Mouse (Mus musculus): Measurements from ENCODE around the gene LTO1. TPM values are rescaled to one million over a fixed set of nuclear protein-coding genes. Genes with fewer than 3 reads are reported as not detected.

LTO1 gene
- polyA plus RNA-seq, 1 experiment: 21.5 TPM

DNA sequence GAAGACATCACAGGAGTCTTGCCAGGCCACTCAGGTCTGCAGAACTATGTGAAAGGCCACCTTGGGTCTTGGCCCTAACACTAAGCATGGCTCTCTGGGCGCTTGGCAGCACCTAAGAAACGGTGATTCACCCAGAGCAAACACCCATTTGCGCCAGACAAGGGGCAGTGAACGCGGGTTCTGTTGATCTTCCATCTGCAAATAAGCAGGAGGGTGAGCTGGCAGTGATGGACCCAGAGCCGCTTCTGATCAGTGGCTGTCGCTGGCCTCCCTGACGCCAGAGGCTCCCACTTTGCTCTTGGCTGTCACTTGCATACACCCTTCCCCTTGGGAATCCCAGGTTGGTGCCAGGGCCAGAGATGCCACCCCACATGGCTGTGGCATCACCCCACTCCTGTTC lies 14.6 kb downstream of the LTO1 start:
- H3K36me3 ChIP-seq (ENCODE audit: control insufficient read depth, insufficient read depth, low read length, poor library complexity, severe bottlenecking): peaks cover 6% of the 10 kb centered on the region
- no peak for TF ChIP-seq POLR2A (IDR thresholded peaks at IDR 0.05; ENCODE audit: insufficient read depth, low read length)
- no peak for TF ChIP-seq EP300 (IDR thresholded peaks at IDR 0.05; ENCODE audit: insufficient read depth, low read depth, low read length)
- no peak for TF ChIP-seq CTCF (IDR thresholded peaks at IDR 0.05; ENCODE audit: low read depth, low read length)

DNA sequence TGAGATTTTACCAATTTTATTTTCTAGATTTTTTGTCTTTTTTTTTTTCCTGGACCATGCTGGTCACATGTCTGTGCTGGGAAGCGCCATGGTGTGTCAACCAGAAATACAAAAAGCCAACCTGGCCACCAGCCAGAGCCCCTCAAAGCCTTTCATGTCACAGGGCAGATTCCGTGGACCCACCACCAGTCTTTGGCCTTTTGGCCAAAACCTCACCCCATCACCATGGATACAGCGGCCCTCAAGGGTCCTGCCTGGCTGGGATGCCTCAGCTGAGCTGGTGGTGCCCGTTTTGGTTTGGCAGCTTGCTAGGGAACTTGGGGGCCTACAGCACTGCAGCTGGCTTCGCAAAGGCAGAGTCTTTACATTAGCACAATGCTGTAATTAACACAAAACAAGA lies 15.0 kb downstream of the LTO1 start:
- Histone ChIP-seq H3K36me3 (ENCODE audit: control insufficient read depth, insufficient read depth, low read length, poor library complexity, severe bottlenecking) (peaks cover 6% of the 10 kb centered on the region), H3K9me3 (replicated peaks; ENCODE audit: control insufficient read depth, insufficient read depth, low read length, poor library complexity, severe bottlenecking) (no peaks in the 10 kb centered on the region), H3K27me3 (ENCODE audit: control insufficient read depth, insufficient read depth, low read length, poor library complexity, severe bottlenecking) (no peaks in the 10 kb centered on the region), H3K27ac (ENCODE audit: insufficient read depth, low read length) (no peak overlapping the region), H3K4me3 (ENCODE audit: low read depth, low read length) (no peak overlapping the region), H3K9ac (ENCODE audit: low read depth, poor library complexity, severe bottlenecking) (no peak overlapping the region), H3K4me1 (ENCODE audit: control insufficient read depth, insufficient read depth, low read length) (no peaks in the 10 kb centered on the region)
- TF ChIP-seq EP300 (IDR thresholded peaks at IDR 0.05; ENCODE audit: insufficient read depth, low read depth, low read length) (no peak), CTCF (IDR thresholded peaks at IDR 0.05; ENCODE audit: low read depth, low read length) (no peak), POLR2A (IDR thresholded peaks at IDR 0.05; ENCODE audit: insufficient read depth, low read length) (no peak)

More for the DNA sequence above, 14.6 kb downstream of the LTO1 start:
- H3K4me1 ChIP-seq (ENCODE audit: control insufficient read depth, insufficient read depth, low read length): no peaks in the 10 kb centered on the region
- no peak overlapping the region for H3K27ac ChIP-seq (ENCODE audit: insufficient read depth, low read length)
- no peak overlapping the region for H3K4me3 ChIP-seq (ENCODE audit: low read depth, low read length)
- no peaks in the 10 kb centered on the region for H3K27me3 ChIP-seq (ENCODE audit: control insufficient read depth, insufficient read depth, low read length, poor library complexity, severe bottlenecking)
- no peak overlapping the region for H3K9ac ChIP-seq (ENCODE audit: low read depth, poor library complexity, severe bottlenecking)
- no peaks in the 10 kb centered on the region for H3K9me3 ChIP-seq (replicated peaks; ENCODE audit: control insufficient read depth, insufficient read depth, low read length, poor library complexity, severe bottlenecking)

DNA sequence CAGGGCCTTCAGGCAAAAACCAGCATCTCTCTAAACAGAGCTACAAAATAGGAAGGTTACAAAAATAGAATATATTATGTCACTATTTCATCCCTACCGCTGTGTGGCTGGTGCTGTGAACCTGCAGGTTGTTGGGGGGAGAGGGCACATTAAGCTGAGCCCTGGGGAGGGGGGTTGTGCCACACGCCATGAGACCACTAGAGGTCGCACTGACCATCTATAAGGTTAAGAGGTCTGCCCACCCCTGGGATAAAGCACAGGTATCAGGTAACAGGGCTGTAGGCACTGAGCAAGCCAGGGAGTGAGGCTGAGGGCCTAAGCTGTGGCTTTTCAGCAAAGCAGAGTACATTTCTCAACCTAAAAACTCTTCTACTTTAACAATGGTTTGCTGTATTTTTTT lies 16.9 kb downstream of the LTO1 start:
- Histone ChIP-seq H3K4me1 (ENCODE audit: control insufficient read depth, insufficient read depth, low read length) (no peaks in the 10 kb centered on the region), H3K4me3 (ENCODE audit: low read depth, low read length) (no peak overlapping the region), H3K27ac (ENCODE audit: insufficient read depth, low read length) (no peak overlapping the region), H3K9ac (ENCODE audit: low read depth, poor library complexity, severe bottlenecking) (no peak overlapping the region), H3K27me3 (ENCODE audit: control insufficient read depth, insufficient read depth, low read length, poor library complexity, severe bottlenecking) (no peaks in the 10 kb centered on the region), H3K36me3 (ENCODE audit: control insufficient read depth, insufficient read depth, low read length, poor library complexity, severe bottlenecking) (peaks cover 22% of the 10 kb centered on the region), H3K9me3 (replicated peaks; ENCODE audit: control insufficient read depth, insufficient read depth, low read length, poor library complexity, severe bottlenecking) (no peaks in the 10 kb centered on the region)
- TF ChIP-seq CTCF (IDR thresholded peaks at IDR 0.05; ENCODE audit: low read depth, low read length): peak; percentile 87
- TF ChIP-seq EP300 (IDR thresholded peaks at IDR 0.05; ENCODE audit: insufficient read depth, low read depth, low read length): 0 out of 2 replicates have a peak, but pooled peaks have one; percentile 26
- no peak for TF ChIP-seq POLR2A (IDR thresholded peaks at IDR 0.05; ENCODE audit: insufficient read depth, low read length)

DNA sequence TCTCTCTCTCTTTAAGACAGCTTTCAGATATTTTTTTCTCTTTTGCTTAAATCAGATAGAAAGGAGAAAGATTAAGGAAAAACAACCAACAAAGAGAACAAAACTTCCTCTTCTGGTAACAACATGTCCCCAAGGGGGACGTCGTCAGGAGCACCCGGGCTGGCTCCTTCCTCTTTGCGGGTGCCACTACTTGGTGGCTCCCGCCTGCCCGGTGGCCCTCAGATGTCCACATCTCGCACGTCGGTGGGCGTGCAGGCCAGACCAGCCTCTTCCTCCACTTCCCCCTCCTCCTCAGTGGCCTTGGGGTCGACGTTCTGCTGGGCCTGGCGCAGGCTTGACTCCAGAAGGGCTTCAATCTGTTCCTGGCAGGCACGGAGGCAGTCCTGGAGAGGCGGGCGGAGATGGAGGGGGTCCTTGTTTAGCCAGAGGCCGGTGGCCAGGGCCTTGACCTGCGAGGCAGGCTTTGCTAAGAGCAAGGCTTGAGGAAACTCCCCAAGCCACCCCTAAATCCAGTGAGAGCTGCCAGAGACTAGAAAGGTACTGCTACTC lies 17.6 kb downstream of the LTO1 start:
- Histone ChIP-seq H3K9ac (ENCODE audit: low read depth, poor library complexity, severe bottlenecking) (no peak overlapping the region), H3K27me3 (ENCODE audit: control insufficient read depth, insufficient read depth, low read length, poor library complexity, severe bottlenecking) (no peaks in the 10 kb centered on the region), H3K27ac (ENCODE audit: insufficient read depth, low read length) (no peak overlapping the region), H3K4me3 (ENCODE audit: low read depth, low read length) (no peak overlapping the region), H3K36me3 (ENCODE audit: control insufficient read depth, insufficient read depth, low read length, poor library complexity, severe bottlenecking) (peaks cover 26% of the 10 kb centered on the region), H3K9me3 (replicated peaks; ENCODE audit: control insufficient read depth, insufficient read depth, low read length, poor library complexity, severe bottlenecking) (no peaks in the 10 kb centered on the region), H3K4me1 (ENCODE audit: control insufficient read depth, insufficient read depth, low read length) (no peaks in the 10 kb centered on the region)
- TF ChIP-seq CTCF (IDR thresholded peaks at IDR 0.05; ENCODE audit: low read depth, low read length) (no peak), EP300 (IDR thresholded peaks at IDR 0.05; ENCODE audit: insufficient read depth, low read depth, low read length) (no peak), POLR2A (IDR thresholded peaks at IDR 0.05; ENCODE audit: insufficient read depth, low read length) (no peak)

DNA sequence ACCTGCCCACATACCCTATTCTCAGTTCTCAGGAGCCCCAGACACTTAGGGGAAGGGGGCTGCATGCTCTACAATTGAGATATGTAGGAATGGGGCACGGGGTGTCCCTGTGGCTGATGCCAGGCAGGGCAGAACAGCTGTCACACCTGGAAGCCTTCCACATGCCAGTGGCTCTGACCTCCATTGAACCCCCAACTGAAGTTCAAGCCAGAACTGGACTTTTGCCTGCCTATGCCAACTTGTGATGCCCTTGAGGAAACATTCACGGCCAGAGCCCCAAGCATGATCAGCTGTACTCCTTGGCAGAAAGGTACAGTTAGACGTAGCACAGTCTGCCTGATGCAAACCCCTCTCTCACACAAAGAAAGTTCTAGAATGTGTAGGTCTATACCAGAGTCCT lies 18.4 kb downstream of the LTO1 start:
- Histone ChIP-seq H3K9ac (ENCODE audit: low read depth, poor library complexity, severe bottlenecking) (no peak overlapping the region), H3K9me3 (replicated peaks; ENCODE audit: control insufficient read depth, insufficient read depth, low read length, poor library complexity, severe bottlenecking) (no peaks in the 10 kb centered on the region), H3K4me1 (ENCODE audit: control insufficient read depth, insufficient read depth, low read length) (no peaks in the 10 kb centered on the region), H3K4me3 (ENCODE audit: low read depth, low read length) (no peak overlapping the region), H3K27me3 (ENCODE audit: control insufficient read depth, insufficient read depth, low read length, poor library complexity, severe bottlenecking) (no peaks in the 10 kb centered on the region), H3K36me3 (ENCODE audit: control insufficient read depth, insufficient read depth, low read length, poor library complexity, severe bottlenecking) (peaks cover 26% of the 10 kb centered on the region), H3K27ac (ENCODE audit: insufficient read depth, low read length) (no peak overlapping the region)
- no peak for TF ChIP-seq CTCF (IDR thresholded peaks at IDR 0.05; ENCODE audit: low read depth, low read length)
- TF ChIP-seq EP300 (IDR thresholded peaks at IDR 0.05; ENCODE audit: insufficient read depth, low read depth, low read length): no peak
- TF ChIP-seq POLR2A (IDR thresholded peaks at IDR 0.05; ENCODE audit: insufficient read depth, low read length): no peak

DNA sequence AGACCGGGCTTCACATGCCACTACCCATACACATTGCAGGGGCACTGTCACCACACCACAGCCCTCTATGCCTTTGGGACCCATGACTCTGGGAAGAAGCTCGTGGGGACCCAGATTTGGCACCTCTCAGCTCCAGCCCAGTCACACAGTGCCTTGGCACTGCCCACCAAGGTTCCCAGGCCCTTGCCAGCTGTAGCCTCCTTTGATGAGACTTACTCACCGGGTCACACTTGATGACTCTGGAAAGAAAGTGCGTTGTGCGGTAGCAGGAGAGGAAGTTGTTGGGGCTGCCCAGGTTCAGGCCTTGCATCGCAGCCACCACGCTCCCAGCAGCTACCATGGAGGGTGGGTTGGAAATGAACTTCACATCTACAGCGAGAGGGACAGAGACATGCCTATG lies 18.9 kb downstream of the LTO1 start:
- H3K4me1 ChIP-seq (ENCODE audit: control insufficient read depth, insufficient read depth, low read length): no peaks in the 10 kb centered on the region
- peaks cover 26% of the 10 kb centered on the region for H3K36me3 ChIP-seq (ENCODE audit: control insufficient read depth, insufficient read depth, low read length, poor library complexity, severe bottlenecking)
- H3K27ac ChIP-seq (ENCODE audit: insufficient read depth, low read length): no peak overlapping the region
- H3K27me3 ChIP-seq (ENCODE audit: control insufficient read depth, insufficient read depth, low read length, poor library complexity, severe bottlenecking): no peaks in the 10 kb centered on the region
- no peak overlapping the region for H3K9ac ChIP-seq (ENCODE audit: low read depth, poor library complexity, severe bottlenecking)
- TF ChIP-seq CTCF (IDR thresholded peaks at IDR 0.05; ENCODE audit: low read depth, low read length) (no peak), EP300 (IDR thresholded peaks at IDR 0.05; ENCODE audit: insufficient read depth, low read depth, low read length) (no peak), POLR2A (IDR thresholded peaks at IDR 0.05; ENCODE audit: insufficient read depth, low read length) (no peak)
- no peaks in the 10 kb centered on the region for H3K9me3 ChIP-seq (replicated peaks; ENCODE audit: control insufficient read depth, insufficient read depth, low read length, poor library complexity, severe bottlenecking)
- no peak overlapping the region for H3K4me3 ChIP-seq (ENCODE audit: low read depth, low read length)
